Mouse (Mus musculus): ENCODE measurements around the gene Crybg2. TPM values are rescaled to one million over a fixed set of nuclear protein-coding genes. Genes with fewer than 3 reads are reported as not detected.

Crybg2 gene
- total RNA-seq, 2 experiments from 2014 or later, result not detected

DNA sequence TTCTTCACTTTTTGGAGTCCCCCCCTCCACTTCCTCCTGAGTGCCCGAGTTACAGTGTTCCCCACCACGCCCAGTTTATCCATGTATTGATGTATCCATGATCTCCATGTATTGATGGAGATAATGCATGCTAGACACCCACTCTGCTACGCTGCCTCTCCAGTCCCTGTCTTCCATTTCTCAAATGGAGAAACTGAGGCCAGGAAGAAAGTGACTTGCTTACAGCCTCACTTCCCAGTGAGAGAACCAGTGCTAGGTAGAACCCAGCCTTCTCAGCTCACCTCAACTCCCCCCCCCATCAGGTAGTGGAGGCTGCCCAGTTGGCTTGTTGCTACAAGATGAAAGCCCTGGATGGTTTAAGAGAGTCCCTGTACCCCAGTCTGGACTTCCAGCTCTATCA lies 7.1 kb upstream of the Crybg2 start, which contains the start of gene Zfp683:
Zfp683 (plus strand) TSS at position 301 of the 400 bp plus-strand sequence.
- intact Hi-C loops (cut with DNase I), result no loop called here
- no peak for DNase-seq

DNA sequence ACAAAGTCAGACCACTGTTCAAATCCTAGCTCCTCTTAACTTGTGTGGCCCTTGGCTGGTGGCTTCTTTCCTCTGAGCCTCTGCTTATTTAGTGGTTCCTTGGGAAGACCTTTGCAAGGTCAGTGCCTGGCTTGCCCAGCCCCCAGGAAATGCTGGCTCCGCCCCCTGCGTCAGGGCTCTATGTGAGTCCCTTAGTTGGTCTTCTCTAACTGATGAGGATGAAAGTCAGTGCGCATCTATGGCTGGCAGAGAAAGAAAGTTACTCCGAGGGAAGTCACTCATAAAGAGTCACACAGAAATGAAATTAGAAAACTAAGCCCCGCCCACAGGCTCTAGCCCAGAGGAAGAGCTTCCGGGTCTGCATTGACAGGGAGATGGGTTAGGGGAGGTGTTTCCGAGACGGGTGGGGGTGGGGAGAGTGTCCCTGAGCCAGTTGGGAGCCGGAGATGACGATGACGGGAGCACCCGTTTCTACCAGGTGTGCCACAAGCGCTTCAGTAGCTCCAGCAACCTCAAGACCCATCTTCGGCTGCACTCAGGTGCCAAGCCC lies 2.4 kb upstream of the Crybg2 start:
- intact Hi-C loops (cut with DNase I), result no loop called here
- no peak for DNase-seq

- intact Hi-C loops (cut with DNase I), result no loop called here
- no peak for DNase-seq
Measured at GRCm38 (mm10) chr4:134058908-134059307, 1.7 kb upstream of the Crybg2 start.

GRCm38 (mm10) chr4:134061166-134061830 lies 683 bp downstream of the Crybg2 start:
- intact Hi-C loops (cut with DNase I), result no loop called here

DNA sequence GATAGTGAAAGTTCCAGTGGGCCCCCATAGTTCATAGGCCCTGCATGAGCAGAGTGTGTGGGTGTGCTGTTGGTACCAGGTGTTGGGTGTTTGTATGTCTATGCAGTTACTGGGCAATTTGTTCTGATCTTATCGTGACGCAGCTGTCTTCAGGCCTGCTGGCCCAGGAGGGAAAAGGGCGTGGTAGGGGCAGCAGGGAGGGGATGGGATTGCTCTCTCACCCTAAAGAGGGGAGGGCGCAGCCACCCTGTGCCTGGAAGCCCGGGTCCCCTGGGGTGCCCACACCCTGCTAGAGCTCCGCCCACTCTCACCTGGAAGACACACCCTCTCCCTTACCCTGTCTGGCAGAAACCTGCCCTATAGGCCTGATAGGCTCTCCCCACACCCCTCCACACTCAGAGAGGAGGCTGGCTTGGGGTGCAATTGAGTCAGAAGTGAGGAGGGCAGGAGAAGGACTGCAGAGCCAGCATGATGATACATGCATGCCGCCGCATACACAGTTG lies 1.4 kb downstream of the Crybg2 start:
- no peak for DNase-seq
- intact Hi-C loops (cut with DNase I), result no loop called here

More at GRCm38 (mm10) chr4:134061166-134061830, 683 bp downstream of the Crybg2 start:
- no peak for DNase-seq

- no peak for DNase-seq
- intact Hi-C loops (cut with DNase I), result no loop called here
Measured at GRCm38 (mm10) chr4:134062561-134062960, 1.9 kb downstream of the Crybg2 start.

GRCm38 (mm10) chr4:134065431-134066004 lies 4.9 kb downstream of the Crybg2 start:
- intact Hi-C loops (cut with DNase I), result no loop called here
- DNase-seq, result no peak

DNA sequence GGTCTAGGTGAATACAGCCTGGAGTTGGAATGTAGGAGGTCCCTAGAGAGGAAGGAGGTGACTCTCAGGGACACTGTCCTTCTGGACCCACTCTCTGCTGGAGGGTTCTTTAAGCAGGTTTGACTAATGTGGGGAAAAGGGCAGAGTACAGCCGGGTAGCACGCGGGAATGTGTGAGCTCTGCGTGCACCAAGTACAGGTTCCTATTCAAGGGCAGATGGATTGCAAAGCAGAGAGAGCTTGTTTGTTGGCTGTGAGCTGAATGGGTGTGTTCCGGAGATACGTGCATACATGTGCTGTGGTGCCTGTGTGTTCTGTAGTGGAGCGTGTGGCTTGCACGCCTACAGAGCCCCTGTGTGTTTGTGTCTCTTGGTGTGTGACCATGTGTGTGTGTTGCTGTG lies 6.8 kb downstream of the Crybg2 start:
- DNase-seq, result no peak
- intact Hi-C loops (cut with DNase I), result no loop called here

DNA sequence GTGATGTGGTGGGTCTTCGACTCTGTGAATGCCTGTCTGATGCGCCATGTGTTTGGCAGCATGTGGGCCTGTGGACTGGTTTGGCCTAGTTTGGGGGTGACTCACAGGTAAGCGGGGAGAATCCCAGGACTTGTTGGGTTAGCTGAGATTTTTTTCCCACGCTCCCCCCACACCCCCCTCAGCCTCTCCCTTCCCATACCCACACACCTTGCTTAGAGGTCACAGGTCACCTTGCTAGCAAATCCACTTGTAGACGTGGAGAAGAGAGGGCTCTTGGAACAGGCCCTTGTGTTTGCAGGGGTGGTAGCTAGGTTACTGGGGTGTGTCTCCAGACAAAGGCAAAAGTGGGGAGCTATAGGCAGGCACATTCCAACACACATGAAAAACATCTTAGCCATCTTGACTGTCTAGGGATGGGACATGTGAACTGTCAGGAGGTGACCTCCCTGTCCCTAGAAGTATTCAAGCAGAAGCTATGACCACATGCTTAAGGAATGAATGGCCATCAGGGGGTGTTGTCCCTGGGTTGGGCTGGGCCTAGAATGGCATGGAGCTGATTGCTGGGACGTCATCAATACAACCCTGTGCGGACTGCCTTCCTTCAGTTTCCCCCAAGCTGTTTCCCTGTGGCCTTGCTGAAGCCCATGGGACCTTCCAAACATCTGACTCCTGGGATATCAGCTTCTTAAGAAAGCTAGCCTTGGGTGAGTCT lies 7.4 kb downstream of the Crybg2 start:
- intact Hi-C loops (cut with DNase I), result no loop called here
- DNase-seq, result no peak

- intact Hi-C loops (cut with DNase I), result no loop called here
- DNase-seq, result no peak
Measured at GRCm38 (mm10) chr4:134068793-134069580, 8.4 kb downstream of the Crybg2 start.

- intact Hi-C loops (cut with DNase I), result loop anchor here (2.0 kb wide), 1 partner anchor 42 kb away; no protein-coding TSS in a partner anchor
- peak; percentile 59 to 64 for DNase-seq
Measured at GRCm38 (mm10) chr4:134078694-134079093, 18.1 kb downstream of the Crybg2 start.

DNA sequence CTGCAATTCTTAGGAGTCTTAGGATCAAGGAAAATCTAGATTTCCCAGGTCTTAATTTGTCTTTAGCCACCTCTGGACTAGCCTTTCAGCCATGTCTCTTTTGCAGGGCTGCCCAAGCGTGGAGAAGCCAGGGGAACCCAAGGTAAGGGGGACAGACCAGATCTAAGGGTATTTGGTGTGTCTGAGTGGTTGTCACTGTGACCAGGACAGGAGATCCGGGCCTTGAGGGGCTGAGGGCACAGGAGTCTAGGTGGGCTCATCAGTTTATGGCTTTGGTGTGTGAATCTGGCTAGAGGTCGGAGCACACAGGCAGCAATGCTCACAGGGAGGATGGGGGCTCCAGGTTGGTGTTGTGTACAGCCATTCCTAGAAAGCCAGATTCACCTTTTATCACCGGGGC lies 20.1 kb downstream of the Crybg2 start:
- DNase-seq, result no peak

DNA sequence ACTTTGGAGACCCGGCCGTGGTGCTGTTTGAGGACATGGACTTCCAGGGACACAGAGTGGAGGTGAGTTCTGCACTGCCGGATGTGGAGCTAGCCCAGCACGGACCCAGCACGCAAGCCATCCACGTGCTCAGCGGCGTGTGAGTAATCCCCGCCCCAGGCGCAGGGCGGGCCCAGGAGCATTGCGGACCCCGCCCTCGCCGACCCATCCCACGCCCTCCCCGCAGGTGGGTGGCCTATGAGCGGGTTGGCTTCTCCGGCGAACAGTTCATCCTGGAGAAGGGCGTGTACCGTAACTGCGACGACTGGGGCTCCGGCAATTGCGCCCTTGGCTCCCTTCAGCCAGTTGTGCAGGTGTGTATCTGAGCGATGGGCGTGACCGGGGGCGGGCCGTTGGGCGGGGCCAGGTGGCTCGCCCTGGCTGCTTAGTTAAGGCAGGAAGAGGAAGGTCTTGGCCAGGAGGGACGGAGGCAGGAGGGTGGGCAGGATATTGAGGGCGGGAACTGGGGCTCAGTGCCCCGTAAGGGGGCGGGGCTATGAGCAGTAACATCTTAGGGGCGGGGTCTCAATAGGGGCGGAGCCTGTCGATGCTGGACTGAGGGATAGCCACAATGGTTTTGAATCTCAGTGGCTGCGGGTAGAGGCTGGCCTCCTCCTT lies 21.2 kb downstream of the Crybg2 start:
- intact Hi-C loops (cut with DNase I), result no loop called here
- DNase-seq, result peak; percentile 44 to 46

More for the DNA sequence above, 20.1 kb downstream of the Crybg2 start:
- intact Hi-C loops (cut with DNase I), result no loop called here

- DNase-seq, result no peak
- intact Hi-C loops (cut with DNase I), result no loop called here
Measured at GRCm38 (mm10) chr4:134082460-134082859, 21.8 kb downstream of the Crybg2 start.

DNA sequence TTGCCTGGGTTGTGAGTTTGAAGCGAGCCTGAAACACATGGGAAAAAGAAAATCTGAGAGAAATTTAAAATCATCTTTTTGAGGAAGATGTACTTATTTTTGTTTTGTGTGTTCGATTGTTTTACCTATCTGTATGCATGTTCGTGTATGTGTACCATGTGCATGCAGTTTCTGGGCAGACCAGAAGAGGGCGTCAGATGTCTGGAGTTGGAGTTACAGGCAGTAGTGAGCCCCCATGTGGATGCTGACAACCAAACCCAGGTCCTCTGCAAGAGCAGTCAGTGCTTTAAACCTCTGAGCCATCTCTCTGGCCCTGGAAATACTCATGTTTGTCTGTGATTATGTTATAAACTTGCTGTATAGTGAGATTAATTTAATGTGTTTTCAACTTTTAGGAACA lies 24.4 kb downstream of the Crybg2 start:
- intact Hi-C loops (cut with DNase I), result loop anchor here (5.0 kb wide), 1 partner anchor 197 kb away; no protein-coding TSS in a partner anchor
- no peak for DNase-seq

DNA sequence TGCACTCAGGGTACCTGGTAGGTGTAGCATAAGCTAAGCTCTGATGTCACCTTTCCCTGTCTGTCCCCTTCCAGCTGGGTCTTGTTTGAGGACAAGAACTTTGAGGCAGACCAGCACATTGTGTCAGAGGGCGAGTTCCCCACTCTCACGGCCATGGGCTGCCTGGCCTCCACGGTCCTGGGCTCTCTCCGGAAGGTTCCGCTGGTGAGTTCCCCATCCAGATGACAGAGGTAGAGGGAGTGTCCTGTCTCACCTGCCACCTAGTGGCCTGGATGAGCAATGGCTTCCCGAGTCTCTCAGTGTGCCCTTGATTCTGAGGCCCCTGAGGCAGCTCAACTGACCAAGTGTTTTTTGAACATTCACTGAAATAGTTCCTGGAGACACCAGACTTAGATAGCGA lies 26.8 kb downstream of the Crybg2 start:
- DNase-seq, result peak; percentile 28 to 54
- intact Hi-C loops (cut with DNase I), result loop anchor here (2.0 to 5.0 kb wide), 2 partner anchors 51 to 195 kb away; no protein-coding TSS in a partner anchor

DNA sequence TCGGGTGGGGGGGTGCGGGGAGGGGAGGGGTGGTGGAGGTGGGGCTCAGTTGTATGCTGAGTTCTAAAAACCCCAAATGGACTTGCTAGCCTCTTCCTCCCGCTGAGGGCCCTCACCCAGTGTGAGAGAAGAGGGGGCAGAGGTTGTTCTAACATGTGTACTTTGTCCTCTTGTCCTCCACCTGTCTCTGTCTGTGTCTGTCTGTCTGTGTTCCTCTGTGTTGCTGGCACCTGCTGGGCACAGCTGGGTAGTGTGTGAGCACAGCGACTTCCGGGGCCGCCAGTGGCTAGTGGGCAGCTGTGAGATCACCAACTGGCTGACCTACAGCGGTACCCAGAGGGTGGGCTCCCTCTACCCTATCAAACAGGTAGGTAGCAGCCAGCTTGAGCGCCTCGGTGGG lies 28.4 kb downstream of the Crybg2 start:
- no peak for DNase-seq
- intact Hi-C loops (cut with DNase I), result loop anchor here (5.0 kb wide), 1 partner anchor 193 kb away; no protein-coding TSS in a partner anchor

GRCm38 (mm10) chr4:134090521-134091224 lies 30.1 kb downstream of the Crybg2 start:
- intact Hi-C loops (cut with DNase I), result no loop called here
- DNase-seq, result no peak

- intact Hi-C loops (cut with DNase I), result no loop called here
- no peak for DNase-seq
Measured at GRCm38 (mm10) chr4:134091225-134091529, 30.6 kb downstream of the Crybg2 start.
